Mouse (Mus musculus) cerebellum, postnatal 14 days (tissue): ENCODE data around the gene Lpin2.
A peak's percentile ranks its signal among the peaks of the same experiment; 100 is the strongest.

Experiments used
- DNase-seq, 2 experiments: peaks; one replicate each; pipeline ENCODE4 v3.0.0; 2021; ENCODE audit warnings: mixed read lengths in 2 of 2

Gene Lpin2

GRCm38 (mm10) chr17:71204809-71205091, 22.4 kb downstream of the Lpin2 start:
- no peak for DNase-seq

- DNase-seq, result no peak
Measured at GRCm38 (mm10) chr17:71206136-71206893, 24.0 kb downstream of the Lpin2 start.

- no peak for DNase-seq
Measured at GRCm38 (mm10) chr17:71207268-71207667, 24.9 kb downstream of the Lpin2 start.

GRCm38 (mm10) chr17:71208376-71208775, 26.0 kb downstream of the Lpin2 start:
- DNase-seq, result no peak

- no peak for DNase-seq
Measured at GRCm38 (mm10) chr17:71208921-71209320, 26.6 kb downstream of the Lpin2 start.

- no peak for DNase-seq
Measured at GRCm38 (mm10) chr17:71209936-71210335, 27.6 kb downstream of the Lpin2 start.

GRCm38 (mm10) chr17:71211962-71212646, 29.7 kb downstream of the Lpin2 start:
- DNase-seq, result no peak

GRCm38 (mm10) chr17:71213666-71214065, 31.3 kb downstream of the Lpin2 start:
- DNase-seq, result no peak

GRCm38 (mm10) chr17:71214514-71215240, 32.3 kb downstream of the Lpin2 start:
- DNase-seq, result no peak

GRCm38 (mm10) chr17:71215241-71215839, 33.0 kb downstream of the Lpin2 start:
- no peak for DNase-seq

- no peak for DNase-seq
Measured at GRCm38 (mm10) chr17:71216263-71216662, 33.9 kb downstream of the Lpin2 start.

GRCm38 (mm10) chr17:71217111-71217685, 34.8 kb downstream of the Lpin2 start:
- no peak for DNase-seq

- no peak for DNase-seq
Measured at GRCm38 (mm10) chr17:71221383-71221782, 39.0 kb downstream of the Lpin2 start.

GRCm38 (mm10) chr17:71223676-71224075, 41.3 kb downstream of the Lpin2 start:
- DNase-seq, result no peak

- DNase-seq, result no peak
Measured at GRCm38 (mm10) chr17:71224521-71224920, 42.2 kb downstream of the Lpin2 start.

- peak; percentile 72 to 76 for DNase-seq
Measured at GRCm38 (mm10) chr17:71225091-71225490, 42.7 kb downstream of the Lpin2 start.

- no peak for DNase-seq
Measured at GRCm38 (mm10) chr17:71227128-71227895, 45.0 kb downstream of the Lpin2 start.

- no peak for DNase-seq
Measured at GRCm38 (mm10) chr17:71228651-71229050, 46.3 kb downstream of the Lpin2 start.

GRCm38 (mm10) chr17:71230108-71230709, 47.8 kb downstream of the Lpin2 start:
- DNase-seq, result no peak

GRCm38 (mm10) chr17:71231998-71232397, 49.6 kb downstream of the Lpin2 start:
- no peak for DNase-seq

GRCm38 (mm10) chr17:71233210-71233609, 50.9 kb downstream of the Lpin2 start:
- DNase-seq, result no peak
